In the genomic region with DNA sequence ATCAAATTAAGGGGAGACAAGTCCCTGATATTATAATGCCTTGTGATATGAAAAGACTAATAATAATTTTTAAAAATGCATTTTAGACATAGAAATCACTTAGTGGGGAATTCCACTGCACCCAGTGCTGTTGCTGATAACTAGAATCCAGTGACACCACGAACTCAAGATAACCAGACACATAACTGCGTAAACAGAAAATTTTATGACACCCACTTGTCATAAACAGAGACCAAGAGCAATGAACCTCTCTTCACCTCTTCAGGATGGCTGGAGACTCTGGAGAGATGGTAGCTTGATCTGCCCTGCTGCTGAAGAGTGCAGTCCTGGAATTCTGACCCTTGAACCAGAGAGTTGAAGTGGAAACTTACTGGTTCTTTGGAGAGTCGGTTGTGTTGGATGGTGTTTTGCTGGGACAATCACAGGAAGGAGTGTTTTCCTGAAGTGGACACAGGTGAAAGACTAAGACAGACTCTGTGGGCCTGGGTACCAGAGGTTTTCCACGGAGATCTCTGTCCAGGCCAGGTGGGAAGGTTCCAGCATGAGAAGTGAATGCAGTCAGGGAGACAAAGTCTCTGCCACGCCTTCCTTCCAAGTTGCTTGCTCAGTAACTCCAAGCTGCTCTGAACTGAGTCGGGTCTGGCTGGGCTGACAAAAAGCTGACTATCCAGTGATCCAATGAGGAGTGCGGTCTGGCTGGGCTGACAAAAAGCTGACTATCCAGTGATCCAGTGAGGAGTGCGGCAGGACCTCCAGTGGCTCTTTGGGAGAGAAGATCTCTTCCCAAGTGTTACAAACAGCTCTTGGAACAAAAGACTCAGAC, we compare ENCODE assay signal across 24 mouse cellular contexts. TPM values are rescaled to one million over a fixed set of nuclear protein-coding genes. Genes with fewer than 3 reads are reported as not detected.
DNase-seq lines count a peak whose midpoint lies in the region; ATAC-seq and TF ChIP-seq lines count a peak whose summit lies in the region.
"Had no signal": no experiment of that assay in that cellular context is flagged by ENCODE, and none has a peak within 500 bp of the region (broad histone marks: within the 10 kb centered on the region; RNA-seq: fewer than 3 reads in every experiment).

No protein-coding gene starts in this region.

- no peaks in the 10 kb centered on the region for H3K27me3 ChIP-seq in heart, embryonic 11.5 days (ENCODE audit: control insufficient read depth, insufficient read depth, low read length)
- no peaks in the 10 kb centered on the region for H3K27me3 ChIP-seq in intestine, embryonic 16.5 days (replicated peaks; ENCODE audit: control insufficient read depth, insufficient read depth, low read length)
- H3K27me3 ChIP-seq in midbrain, embryonic 10.5 days (ENCODE audit: low read depth, poor library complexity, severe bottlenecking), result no peaks in the 10 kb centered on the region
- H3K27me3 ChIP-seq: embryonic facial prominence, embryonic 12.5 days; hindbrain, embryonic 12.5 days; limb, embryonic 12.5 days; liver, embryonic 13.5 days; stomach, embryonic 15.5 days had no signal

- no peak for TF ChIP-seq POLR2A in lung, adult 2 months (IDR thresholded peaks at IDR 0.05; ENCODE audit: borderline replicate concordance, extremely low read depth, low read depth, low read length)

- no peaks in the 10 kb centered on the region for H3K9me3 ChIP-seq in heart, embryonic 11.5 days (replicated peaks; ENCODE audit: control insufficient read depth, low read length)
- H3K9me3 ChIP-seq in intestine, embryonic 16.5 days (ENCODE audit: control insufficient read depth, low read length), result no peaks in the 10 kb centered on the region
- H3K9me3 ChIP-seq in midbrain, embryonic 10.5 days (replicated peaks), result no peaks in the 10 kb centered on the region
- H3K9me3 ChIP-seq: embryonic facial prominence, embryonic 12.5 days; hindbrain, embryonic 12.5 days; liver, embryonic 13.5 days; stomach, embryonic 15.5 days had no signal

- 64% methylated on average over 8 of the region's 8 CpGs for WGBS in heart, embryonic 11.5 days (ENCODE audit: insufficient replicate concordance)
- WGBS in intestine, embryonic 16.5 days, result 52% methylated on average over 8 of the region's 8 CpGs
- whole genome bisulfite sequencing in lung, adult 2 months, result 64% methylated on average over 8 of the region's 8 CpGs
- WGBS in midbrain, embryonic 10.5 days, result 80% methylated on average over 8 of the region's 8 CpGs

- H3K9ac ChIP-seq in heart, embryonic 11.5 days (ENCODE audit: low read depth, low read length), result no peak overlapping the region
- no peak overlapping the region for H3K9ac ChIP-seq in intestine, embryonic 16.5 days (ENCODE audit: low read depth, low read length)
- H3K9ac ChIP-seq: embryonic facial prominence, embryonic 12.5 days; forebrain, postnatal 0 days; hindbrain, embryonic 12.5 days; limb, embryonic 12.5 days; liver, embryonic 13.5 days; lung, embryonic 14.5 days; stomach, embryonic 15.5 days had no signal

- H3K4me1 ChIP-seq in heart, embryonic 11.5 days (ENCODE audit: control insufficient read depth, insufficient read depth, low read length), result no peaks in the 10 kb centered on the region
- no peaks in the 10 kb centered on the region for H3K4me1 ChIP-seq in intestine, embryonic 16.5 days (ENCODE audit: control insufficient read depth, insufficient read depth, low read length)
- H3K4me1 ChIP-seq in lung, adult 2 months (ENCODE audit: control insufficient read depth, insufficient read depth, low read length), result no peaks in the 10 kb centered on the region
- H3K4me1 ChIP-seq in midbrain, embryonic 10.5 days, result no peaks in the 10 kb centered on the region
- H3K4me1 ChIP-seq: embryonic facial prominence, embryonic 12.5 days; hindbrain, embryonic 12.5 days; limb, embryonic 12.5 days; stomach, embryonic 15.5 days had no signal

- H3K36me3 ChIP-seq in heart, embryonic 11.5 days (ENCODE audit: control insufficient read depth, insufficient read depth, low read length), result no peaks in the 10 kb centered on the region
- no peaks in the 10 kb centered on the region for H3K36me3 ChIP-seq in intestine, embryonic 16.5 days (ENCODE audit: control insufficient read depth, insufficient read depth, low read length)
- no peaks in the 10 kb centered on the region for H3K36me3 ChIP-seq in midbrain, embryonic 10.5 days
- H3K36me3 ChIP-seq: embryonic facial prominence, embryonic 12.5 days; hindbrain, embryonic 12.5 days; limb, embryonic 12.5 days; liver, embryonic 13.5 days; stomach, embryonic 15.5 days had no signal

- TF ChIP-seq CTCF in lung, adult 2 months (IDR thresholded peaks at IDR 0.05; ENCODE audit: insufficient read depth, low read length), result no peak

- peak; percentile 85 for DNase-seq in heart, adult 11 months
- peak; percentile 19 for DNase-seq in kidney, postnatal 10 days
- DNase-seq in lung, adult 2 months, result no peak
- no peak for DNase-seq in midbrain, embryonic 10.5 days (ENCODE audit: low spot score)
- DNase-seq in left cerebral cortex, adult 8-10 months (ENCODE audit: low spot score in 2 of 2), result no peak
- DNase-seq: adrenal gland, postnatal 10 days; cerebellum, adult 18-20 months; cerebellum, postnatal 14 days; forebrain, postnatal 0 days; gastrocnemius, postnatal 36 days; layer of hippocampus, adult 9-11 months; liver, embryonic 13.5 days; lung, embryonic 14.5 days; lung, postnatal 36 days; right cerebral cortex, adult 18-20 months; right cerebral cortex, postnatal 4 days; thymus, postnatal 25 days had no signal

- H3K27ac ChIP-seq in heart, embryonic 11.5 days (ENCODE audit: low read depth, low read length), result no peak overlapping the region
- peak overlapping the region; percentile 62 for H3K27ac ChIP-seq in intestine, embryonic 16.5 days (ENCODE audit: low read length)
- no peak overlapping the region for H3K27ac ChIP-seq in midbrain, embryonic 10.5 days (replicated peaks)
- H3K27ac ChIP-seq: embryonic facial prominence, embryonic 12.5 days; hindbrain, embryonic 12.5 days; limb, embryonic 12.5 days; liver, embryonic 13.5 days; stomach, embryonic 15.5 days had no signal

- H3K4me3 ChIP-seq in heart, embryonic 11.5 days (ENCODE audit: low read depth, low read length), result no peak overlapping the region
- H3K4me3 ChIP-seq in intestine, embryonic 16.5 days (ENCODE audit: low read length), result no peak overlapping the region
- no peak overlapping the region for H3K4me3 ChIP-seq in lung, adult 2 months (replicated peaks; ENCODE audit: extremely low read depth, low read depth, low read length)
- no peak overlapping the region for H3K4me3 ChIP-seq in midbrain, embryonic 10.5 days
- H3K4me3 ChIP-seq: embryonic facial prominence, embryonic 12.5 days; hindbrain, embryonic 12.5 days; limb, embryonic 12.5 days; liver, embryonic 13.5 days; stomach, embryonic 15.5 days had no signal

- H3K4me2 ChIP-seq in heart, embryonic 11.5 days, result no peak overlapping the region
- no peak overlapping the region for H3K4me2 ChIP-seq in intestine, embryonic 16.5 days (ENCODE audit: low read depth, low read length)
- H3K4me2 ChIP-seq: embryonic facial prominence, embryonic 12.5 days; hindbrain, embryonic 12.5 days; limb, embryonic 12.5 days; liver, embryonic 13.5 days; lung, embryonic 14.5 days; stomach, embryonic 15.5 days had no signal

- ATAC-seq in heart, embryonic 11.5 days (replicated peaks; ENCODE audit: insufficient number of reproducible peaks, low FRiP score, low TSS enrichment), result no peak
- ATAC-seq in intestine, embryonic 16.5 days, result peak; percentile 85
- ATAC-seq in megakaryocyte-erythroid progenitor cell, adult 5-6 weeks (replicated peaks; ENCODE audit: low FRiP score, low TSS enrichment, poor library complexity, severe bottlenecking), result peak; percentile 77
- ATAC-seq: forebrain, postnatal 0 days had no signal

RNA-seq across cellular contexts. Expression of gene Kif27, which starts 5.6 kb away (rescaled TPM):
- polyA plus RNA-seq in heart, embryonic 11.5 days (2014; fragmentation: Nextera tagmentation; extraction: Ambion mirVana), result 0.31 and 0.66 TPM in 2 replicates
- 0.32 and 0.66 TPM in 2 replicates for polyA plus RNA-seq in intestine, embryonic 16.5 days (2015; fragmentation: Nextera tagmentation; extraction: Ambion mirVana)
- not detected in 2 replicates for total RNA-seq in megakaryocyte-erythroid progenitor cell, adult 5-6 weeks (2014; fragmentation: Nextera tagmentation)
- 0.50 and 0.75 TPM in 2 replicates for total RNA-seq in megakaryocyte-erythroid progenitor cell, adult 5-6 weeks (2017)
- 0.77 and 0.96 TPM in 2 replicates for polyA plus RNA-seq in lung, adult 2 months (2012; rRNA removed)
- polyA plus RNA-seq in midbrain, embryonic 10.5 days (2016; fragmentation: Nextera tagmentation; extraction: Ambion mirVana), result 0.78 and 0.98 TPM in 2 replicates
- 1 to 10 TPM; 4.3 to 6.5 (median 5.6) TPM for total RNA-seq in left cerebral cortex, adult 8-10 months (2022)
- total RNA-seq: gastrocnemius, postnatal 36 days had no signal

RNA-seq across cellular contexts. Expression of gene 2210016F16Rik, which starts 20.5 kb away (rescaled TPM):
- 31.4 and 34.5 TPM in 2 replicates for polyA plus RNA-seq in heart, embryonic 11.5 days (2014; fragmentation: Nextera tagmentation; extraction: Ambion mirVana)
- polyA plus RNA-seq in intestine, embryonic 16.5 days (2015; fragmentation: Nextera tagmentation; extraction: Ambion mirVana), result 48.7 and 55.7 TPM in 2 replicates
- total RNA-seq in megakaryocyte-erythroid progenitor cell, adult 5-6 weeks (2014; fragmentation: Nextera tagmentation), result 30.6 and 33.0 TPM in 2 replicates
- 27.4 and 29.2 TPM in 2 replicates for total RNA-seq in megakaryocyte-erythroid progenitor cell, adult 5-6 weeks (2017)
- polyA plus RNA-seq in lung, adult 2 months (2012; rRNA removed), result 22.1 and 28.9 TPM in 2 replicates
- polyA plus RNA-seq in midbrain, embryonic 10.5 days (2016; fragmentation: Nextera tagmentation; extraction: Ambion mirVana), result 29.1 and 30.1 TPM in 2 replicates
- total RNA-seq in left cerebral cortex, adult 8-10 months (2022), result 1 to 10 TPM; 7.4 to 9.1 (median 8.1) TPM

RNA-seq across cellular contexts. Expression of gene Rmi1, which starts 37.5 kb away (rescaled TPM):
- 22.7 and 24.1 TPM in 2 replicates for polyA plus RNA-seq in heart, embryonic 11.5 days (2014; fragmentation: Nextera tagmentation; extraction: Ambion mirVana)
- polyA plus RNA-seq in intestine, embryonic 16.5 days (2015; fragmentation: Nextera tagmentation; extraction: Ambion mirVana), result 20.2 and 20.8 TPM in 2 replicates
- 39.7 and 45.3 TPM in 2 replicates for total RNA-seq in megakaryocyte-erythroid progenitor cell, adult 5-6 weeks (2014; fragmentation: Nextera tagmentation)
- 38.2 and 40.3 TPM in 2 replicates for total RNA-seq in megakaryocyte-erythroid progenitor cell, adult 5-6 weeks (2017)
- 8.7 and 9.7 TPM in 2 replicates for polyA plus RNA-seq in lung, adult 2 months (2012; rRNA removed)
- polyA plus RNA-seq in midbrain, embryonic 10.5 days (2016; fragmentation: Nextera tagmentation; extraction: Ambion mirVana), result 27.4 and 31.2 TPM in 2 replicates
- 10 to 100 TPM; 13.0 to 18.3 (median 14.4) TPM for total RNA-seq in left cerebral cortex, adult 8-10 months (2022)

RNA-seq across cellular contexts. Expression of gene Hnrnpk, which starts 38.6 kb away (rescaled TPM):
- 1,114 and 1,293 TPM in 2 replicates for polyA plus RNA-seq in heart, embryonic 11.5 days (2014; fragmentation: Nextera tagmentation; extraction: Ambion mirVana)
- polyA plus RNA-seq in intestine, embryonic 16.5 days (2015; fragmentation: Nextera tagmentation; extraction: Ambion mirVana), result 1,107 and 1,211 TPM in 2 replicates
- 881 and 1,123 TPM in 2 replicates for total RNA-seq in megakaryocyte-erythroid progenitor cell, adult 5-6 weeks (2014; fragmentation: Nextera tagmentation)
- total RNA-seq in megakaryocyte-erythroid progenitor cell, adult 5-6 weeks (2017), result 2,464 and 2,675 TPM in 2 replicates
- 192 and 290 TPM in 2 replicates for polyA plus RNA-seq in lung, adult 2 months (2012; rRNA removed)
- polyA plus RNA-seq in midbrain, embryonic 10.5 days (2016; fragmentation: Nextera tagmentation; extraction: Ambion mirVana), result 2,221 and 2,293 TPM in 2 replicates
- 100 to 1,000 TPM; 632 to 772 (median 717) TPM for total RNA-seq in left cerebral cortex, adult 8-10 months (2022)

Comparison
In these comparisons a context has a peak if more than half of its experiments do, and no peak if none do; other contexts are left out.
1. DNase-seq: peak in heart, adult 11 months (single experiment) and kidney, postnatal 10 days (single experiment); none in lung, adult 2 months (single experiment), midbrain, embryonic 10.5 days (single experiment) and left cerebral cortex, adult 8-10 months (0 of 2).